Mouse (Mus musculus) spleen, adult 2 months (tissue): ENCODE measurements around the gene Pgls.

Experiments used
- CTCF ChIP-seq: fragments of 200-500 bp; IDR thresholded peaks from 2 replicates; pipeline ENCODE4 v1.5.1; 2011; ENCODE audit warnings: mild to moderate bottlenecking, inconsistent platforms; ENCODE audit not compliant: insufficient read depth, insufficient read length, insufficient replicate concordance; ENCODE audit errors: extremely low read depth
- POLR2A ChIP-seq: fragments of 200-500 bp; IDR thresholded peaks from 2 replicates; pipeline ENCODE4 v1.6.1; 2011; ENCODE audit warnings: low read depth, low read length, inconsistent platforms

- no peak for TF ChIP-seq CTCF
- TF ChIP-seq POLR2A = no peak
Measured at GRCm38 (mm10) chr8:71630761-71631160, 38.8 kb downstream of the Pgls start.
